Mouse (Mus musculus) B cell, adult 2 months (primary cell): Measurements from ENCODE around the gene Cfdp1.
"Not testable (repeated sequence)": the region's sequence is repeated elsewhere in the genome, so short reads cannot be mapped to it uniquely, and the experiment has no call there.

Experiments
- DNase-seq, 2 experiments: peaks; one replicate each; pipeline ENCODE4 v3.0.0; 2022

Cfdp1 gene

DNA sequence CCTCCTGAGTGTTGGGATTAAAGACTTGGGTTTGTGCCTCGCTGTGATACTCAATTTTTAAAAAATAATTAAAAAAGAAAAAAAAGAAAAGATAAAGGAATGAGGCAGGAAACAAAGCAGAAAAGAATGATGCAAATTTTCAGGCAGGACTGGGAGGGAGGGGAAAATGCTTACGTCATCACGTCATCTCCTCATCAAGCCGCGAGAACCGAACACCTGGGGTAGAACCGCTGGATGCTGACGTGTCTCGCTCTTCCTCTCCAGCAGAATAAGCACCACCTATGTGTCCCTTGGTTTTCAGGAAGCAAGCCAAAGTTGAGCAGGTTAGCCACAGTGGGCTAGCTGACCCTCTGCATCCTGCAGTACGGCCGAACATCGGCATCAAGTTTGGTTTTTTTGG lies 1.9 kb upstream of the Cfdp1 start:
- no peak for DNase-seq

- not testable (repeated sequence) for DNase-seq
Observed at GRCm38 (mm10) chr8:111853219-111853618, 872 bp downstream of the Cfdp1 start.

DNA sequence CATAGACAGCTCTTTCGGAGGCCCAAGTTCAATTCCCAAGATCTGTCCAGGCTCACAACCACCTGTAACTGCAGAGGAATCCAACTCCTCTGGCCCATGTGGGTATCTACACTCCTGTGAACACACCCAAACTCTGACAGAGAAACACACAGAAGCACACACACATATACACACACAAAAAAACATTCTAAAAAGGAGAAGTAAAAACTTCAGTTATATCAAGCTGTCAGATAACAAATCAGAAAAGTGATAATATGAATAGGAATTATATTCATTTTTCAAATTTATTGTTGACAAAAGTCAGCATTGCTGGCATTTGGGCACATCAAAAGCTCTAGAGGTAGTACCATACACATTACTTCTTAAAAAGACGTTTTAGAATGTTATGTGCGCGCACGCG lies 7.3 kb downstream of the Cfdp1 start:
- DNase-seq = no peak

- peak in 1 of 2 experiments; percentile 14 for DNase-seq
Observed at GRCm38 (mm10) chr8:111835540-111835939, 18.6 kb downstream of the Cfdp1 start.

GRCm38 (mm10) chr8:111834011-111834410 lies 20.1 kb downstream of the Cfdp1 start:
- no peak for DNase-seq

- DNase-seq = no peak
Observed at GRCm38 (mm10) chr8:111832983-111833382, 21.1 kb downstream of the Cfdp1 start.

GRCm38 (mm10) chr8:111831996-111832395 lies 22.1 kb downstream of the Cfdp1 start:
- no peak for DNase-seq

DNA sequence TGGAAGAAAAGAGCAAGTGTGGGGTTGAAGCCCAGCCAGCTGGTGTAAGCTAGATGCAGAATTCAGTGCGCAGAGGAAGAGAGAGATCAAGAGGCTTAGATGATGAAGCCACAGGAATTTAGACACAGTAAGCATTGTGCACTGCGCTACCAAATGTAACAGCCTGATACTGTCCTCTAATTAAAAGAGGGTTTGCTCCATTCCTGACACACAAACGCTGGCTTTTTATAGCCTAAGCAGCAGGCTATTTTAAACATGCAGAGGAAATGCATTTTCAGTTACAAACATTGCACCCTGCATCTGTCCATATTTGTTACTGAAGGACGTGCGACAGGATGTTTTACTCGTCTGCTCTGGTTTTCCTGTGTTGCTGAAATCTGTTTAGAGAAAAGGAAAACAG lies 25.5 kb downstream of the Cfdp1 start:
- no peak for DNase-seq

DNA sequence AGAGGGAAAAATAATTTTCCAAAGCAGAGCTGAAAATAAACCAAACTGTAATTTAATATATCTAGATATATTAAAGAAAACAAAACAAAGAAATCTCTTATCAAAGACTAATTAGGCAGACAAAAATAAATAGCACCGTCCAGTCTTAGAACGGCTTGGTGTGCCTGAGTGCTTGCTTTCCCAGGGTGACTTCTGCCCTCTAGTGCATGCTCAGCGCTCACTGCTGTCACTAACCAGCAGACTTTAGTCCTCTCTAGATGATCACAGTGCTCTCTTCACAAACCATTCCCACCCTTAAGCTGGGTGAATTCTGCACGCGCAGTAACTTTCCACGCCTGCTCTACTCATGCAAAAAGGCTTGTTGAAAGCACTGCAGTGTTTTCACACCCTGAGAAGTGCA lies 28.9 kb downstream of the Cfdp1 start:
- DNase-seq = peak; percentile 22 to 24

DNA sequence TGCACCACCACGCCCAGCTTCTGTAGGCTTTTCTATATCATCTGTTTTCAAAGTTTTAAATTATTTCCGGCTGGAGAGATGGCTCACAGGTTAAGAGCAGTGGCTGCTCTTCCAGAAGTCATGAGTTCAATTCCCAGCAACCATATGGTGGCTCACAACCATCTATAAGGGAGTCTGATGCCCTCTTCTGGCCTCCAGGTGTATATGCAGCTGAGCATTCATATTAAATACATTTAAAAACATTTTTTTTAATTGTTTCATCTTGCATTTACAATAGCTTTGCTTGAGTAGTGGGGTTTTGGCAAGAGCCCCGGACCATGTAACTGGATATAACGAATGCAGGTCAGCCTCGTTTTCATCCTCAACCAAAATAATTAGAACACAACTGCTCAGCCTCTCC lies 29.8 kb downstream of the Cfdp1 start:
- DNase-seq = no peak

- peak; percentile 69 to 73 for DNase-seq
Observed at GRCm38 (mm10) chr8:111821199-111821598, 32.9 kb downstream of the Cfdp1 start.

GRCm38 (mm10) chr8:111820691-111821090 lies 33.4 kb downstream of the Cfdp1 start:
- no peak for DNase-seq

DNA sequence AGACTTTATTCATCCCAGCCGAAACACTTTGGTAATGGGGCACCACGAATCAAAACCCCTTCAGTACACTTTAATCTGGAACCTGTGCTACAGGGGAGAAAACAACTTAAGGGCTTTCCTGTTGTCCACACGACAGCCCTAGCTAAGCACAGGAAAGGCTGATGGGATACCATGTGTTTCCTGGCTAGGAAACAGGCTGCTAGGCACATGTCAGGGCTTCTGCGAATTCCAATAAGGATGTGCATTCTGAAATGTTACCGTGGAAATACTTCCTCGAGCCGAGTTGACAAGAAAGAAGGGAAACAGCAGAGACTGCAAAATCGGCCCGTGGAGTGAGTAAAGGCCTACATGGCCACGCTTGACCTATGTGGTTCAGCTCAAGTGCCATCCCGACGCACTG lies 34.1 kb downstream of the Cfdp1 start:
- no peak for DNase-seq

DNA sequence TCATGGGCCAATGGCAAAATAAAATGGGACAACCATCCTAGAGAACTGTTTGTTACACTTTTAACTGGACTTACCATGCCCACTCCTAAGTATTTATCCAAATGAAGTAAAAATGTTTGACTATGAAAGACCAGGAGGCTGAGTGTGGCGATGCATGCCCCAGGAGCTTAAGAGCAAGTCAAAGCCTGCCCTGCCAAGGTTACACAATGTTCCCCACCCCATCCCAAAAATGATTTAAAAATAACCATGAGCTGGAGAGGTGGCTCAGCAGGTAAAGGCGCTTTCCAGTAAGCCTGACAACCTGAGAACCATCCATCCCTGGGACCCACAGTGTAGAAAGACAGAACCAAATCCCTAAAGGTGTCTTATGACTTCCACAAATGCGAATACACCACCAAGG lies 35.5 kb downstream of the Cfdp1 start:
- DNase-seq = no peak

GRCm38 (mm10) chr8:111815078-111815477 lies 39.0 kb downstream of the Cfdp1 start:
- DNase-seq = no peak

- DNase-seq = no peak
Observed at GRCm38 (mm10) chr8:111813818-111814217, 40.3 kb downstream of the Cfdp1 start.

GRCm38 (mm10) chr8:111812835-111813234 lies 41.3 kb downstream of the Cfdp1 start:
- no peak for DNase-seq

GRCm38 (mm10) chr8:111810656-111811336 lies 43.3 kb downstream of the Cfdp1 start:
- DNase-seq = no peak

GRCm38 (mm10) chr8:111808891-111809622 lies 45.0 kb downstream of the Cfdp1 start:
- peak in 1 of 2 experiments; percentile 14 for DNase-seq

- DNase-seq = no peak
Observed at GRCm38 (mm10) chr8:111808006-111808405, 46.1 kb downstream of the Cfdp1 start.

- no peak for DNase-seq
Observed at GRCm38 (mm10) chr8:111803362-111803761, 50.7 kb downstream of the Cfdp1 start.

DNA sequence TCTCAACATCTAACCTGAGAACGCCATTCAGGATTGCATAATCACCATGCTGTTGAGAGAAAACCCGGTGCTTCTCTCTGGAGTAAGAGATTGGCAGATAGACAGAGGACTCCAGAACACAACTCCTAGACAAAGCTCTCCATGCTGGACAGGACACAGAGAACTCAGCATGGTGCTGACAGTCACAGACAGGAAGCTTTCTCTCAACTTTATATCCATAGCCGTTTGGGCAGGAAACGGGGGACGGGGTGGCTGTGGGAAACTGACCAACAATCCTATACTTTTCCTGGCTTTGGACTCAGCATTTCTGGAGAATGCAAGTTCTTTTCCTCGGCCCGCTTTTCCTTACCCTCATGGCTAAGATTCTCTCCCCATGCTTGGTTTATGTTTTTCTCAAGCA lies 51.8 kb downstream of the Cfdp1 start:
- DNase-seq = no peak

DNA sequence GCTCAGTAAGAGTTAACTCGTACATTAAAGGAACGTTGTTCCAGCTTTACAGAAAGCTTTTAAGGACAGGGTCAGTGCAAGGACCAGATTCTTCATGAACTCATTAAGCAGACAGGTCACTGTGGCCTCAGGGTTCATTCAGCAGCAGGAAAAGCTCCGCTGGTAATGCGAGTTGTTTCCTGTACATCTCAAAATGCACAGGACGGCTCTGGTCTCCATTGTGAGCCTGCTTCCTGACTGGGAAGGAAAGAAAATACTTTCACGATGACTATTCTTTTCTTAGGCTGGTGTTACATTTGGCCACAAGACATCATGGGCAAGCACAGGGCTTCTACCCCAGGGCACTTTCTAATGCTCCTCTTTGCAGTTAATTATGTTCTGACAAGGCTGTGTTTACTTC lies 52.6 kb downstream of the Cfdp1 start:
- no peak for DNase-seq

GRCm38 (mm10) chr8:111796528-111796927 lies 57.6 kb downstream of the Cfdp1 start:
- DNase-seq = no peak
